Mouse (Mus musculus) lung, adult 2 months (tissue): ENCODE results near the gene Svip. TPM values are rescaled to one million over a fixed set of nuclear protein-coding genes. Genes with fewer than 3 reads are reported as not detected.

Experiments
- DNase-seq: peaks from one replicate; pipeline ENCODE4 v3.0.0; 2022
- H3K4me1 ChIP-seq: fragments of 200-500 bp; 2 replicates; pipeline ENCODE4 v1.6.1; 2011; ENCODE audit warnings: low read length; ENCODE audit not compliant: control insufficient read depth, insufficient read depth
- H3K4me3 ChIP-seq: fragments of 200-500 bp; replicated peaks from 2 replicates; pipeline ENCODE3; 2011; ENCODE audit warnings: low read depth, mild to moderate bottlenecking, control low read depth, low read length; ENCODE audit errors: extremely low read depth
- CTCF ChIP-seq: fragments of 200-500 bp; IDR thresholded peaks from 2 replicates; pipeline ENCODE4 v1.5.1; 2011; ENCODE audit warnings: mild to moderate bottlenecking, low read length, control low read depth; ENCODE audit not compliant: insufficient read depth
- POLR2A ChIP-seq: fragments of 200-500 bp; IDR thresholded peaks from 2 replicates; pipeline ENCODE4 v1.6.1; 2011; ENCODE audit warnings: low read depth, mild to moderate bottlenecking, control low read depth, low read length, borderline replicate concordance; ENCODE audit errors: extremely low read depth
- WGBS: fragments of 180-500 bp; shearing (Covaris S2); methylation state at CpG from one replicate; pipeline ENCODE4 v1.1.7; 2018; 5-methylcytosine and 5-hydroxymethylcytosine counted together
- polyA plus RNA-seq: library from polyadenylated mRNA; depleted of rRNA; stranded (reverse); fragments of >200 nt; gene quantifications from 2 replicates; pipeline ENCODE4 v1.2.3, GENCODE M21; 2012

Svip gene
- polyA plus RNA-seq, 1 experiment = 4.0 TPM

DNA sequence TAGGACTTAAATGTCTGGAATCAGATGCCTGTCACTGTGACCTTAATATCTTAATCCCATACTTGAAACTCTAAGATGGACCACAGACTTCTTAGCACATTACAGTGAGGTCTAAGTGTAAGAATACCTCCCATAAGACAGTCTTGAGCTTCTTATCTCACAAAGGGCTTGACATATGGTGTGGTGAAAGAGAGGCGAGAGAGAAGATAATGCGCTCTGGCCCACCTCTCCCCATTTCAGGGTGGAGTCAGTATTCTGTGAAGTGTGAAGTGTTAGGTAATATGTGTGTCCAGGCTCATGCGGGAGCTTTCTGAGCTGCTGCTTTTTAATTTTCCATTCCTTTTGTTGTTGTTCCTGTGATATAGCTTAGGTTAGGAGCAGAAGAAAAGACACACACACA lies 14.8 kb downstream of the Svip start:
- TF ChIP-seq POLR2A = no peak
- no peak for TF ChIP-seq CTCF
- Histone ChIP-seq H3K4me3 (no peak overlapping the region), H3K4me1 (no peaks in the 10 kb centered on the region)
- DNase-seq = no peak
- WGBS = 69% methylated on average over 3 of the region's 3 CpGs

GRCm38 (mm10) chr7:51986909-51987308 lies 18.9 kb downstream of the Svip start:
- no peak for TF ChIP-seq CTCF
- TF ChIP-seq POLR2A = no peak
- 42% methylated on average over 6 of the region's 6 CpGs for WGBS
- Histone ChIP-seq H3K4me3 (no peak overlapping the region), H3K4me1 (no peaks in the 10 kb centered on the region)
- no peak for DNase-seq

- TF ChIP-seq CTCF = no peak
- TF ChIP-seq POLR2A = no peak
- no peak for DNase-seq
- H3K4me3 ChIP-seq = no peak overlapping the region
- H3K4me1 ChIP-seq = no peaks in the 10 kb centered on the region
- 71% methylated on average over 6 of the region's 6 CpGs for WGBS
Observed at GRCm38 (mm10) chr7:51985763-51986162, 20.1 kb downstream of the Svip start.

- Histone ChIP-seq H3K4me1 (no peaks in the 10 kb centered on the region), H3K4me3 (no peak overlapping the region)
- no peak for TF ChIP-seq POLR2A
- no peak for TF ChIP-seq CTCF
- no peak for DNase-seq
- 19% methylated on average over 1 of the region's 1 CpGs for WGBS
Observed at GRCm38 (mm10) chr7:51982303-51982702, 23.5 kb downstream of the Svip start.

GRCm38 (mm10) chr7:51979271-51979670 lies 26.5 kb downstream of the Svip start:
- no peak for TF ChIP-seq POLR2A
- TF ChIP-seq CTCF = peak; percentile 17; the same call in 1 of the 2 replicates
- no peak for DNase-seq
- 36% methylated on average over 5 of the region's 5 CpGs for WGBS
- Histone ChIP-seq H3K4me1 (no peaks in the 10 kb centered on the region), H3K4me3 (no peak overlapping the region)

DNA sequence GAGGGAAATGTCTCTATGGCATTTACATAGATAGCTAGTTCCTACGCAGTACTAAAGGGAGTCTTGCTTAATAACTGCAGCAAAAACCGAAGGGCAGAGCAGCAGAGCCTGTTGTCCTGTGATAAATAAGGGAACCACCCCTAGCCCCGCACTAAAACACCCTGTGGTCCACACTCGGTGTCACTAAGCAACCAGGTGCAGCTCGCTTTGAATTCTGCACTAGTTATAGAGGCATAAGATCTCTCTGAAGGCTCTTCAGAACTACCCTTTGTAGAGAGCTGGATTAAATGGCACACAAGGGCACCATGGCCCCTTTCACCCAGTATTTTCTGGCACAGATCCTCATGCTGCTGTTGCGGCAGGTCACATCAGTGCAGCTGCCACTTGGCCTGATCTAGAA lies 30.6 kb downstream of the Svip start:
- no peak for TF ChIP-seq CTCF
- TF ChIP-seq POLR2A = no peak
- no peaks in the 10 kb centered on the region for H3K4me1 ChIP-seq
- WGBS = 65% methylated on average over 6 of the region's 6 CpGs
- no peak for DNase-seq
- no peak overlapping the region for H3K4me3 ChIP-seq

DNA sequence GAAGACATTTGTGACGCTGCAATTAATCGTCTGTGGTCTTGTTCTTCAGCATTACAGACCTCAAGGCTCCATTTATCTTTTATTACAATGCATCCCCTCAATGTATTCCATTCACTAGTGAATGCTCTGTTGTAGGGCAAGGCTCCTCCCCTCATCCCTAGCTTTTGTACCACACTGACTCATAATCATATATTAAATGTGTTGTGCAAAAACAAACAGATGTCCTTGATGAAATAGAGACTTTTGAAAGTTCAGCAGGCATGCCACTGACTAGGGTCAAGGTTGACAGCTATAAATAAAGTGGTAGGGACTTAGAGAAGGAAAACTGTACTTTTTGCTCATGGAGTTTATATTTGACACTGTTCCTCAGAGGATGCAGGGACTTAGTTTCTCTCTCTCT lies 32.3 kb downstream of the Svip start:
- Histone ChIP-seq H3K4me3 (no peak overlapping the region), H3K4me1 (no peaks in the 10 kb centered on the region)
- TF ChIP-seq CTCF (no peak), POLR2A (no peak)
- WGBS = 78% methylated on average over 2 of the region's 2 CpGs
- no peak for DNase-seq

GRCm38 (mm10) chr7:51973091-51973490 lies 32.7 kb downstream of the Svip start:
- H3K4me1 ChIP-seq = no peaks in the 10 kb centered on the region
- no peak overlapping the region for H3K4me3 ChIP-seq
- TF ChIP-seq CTCF (no peak), POLR2A (no peak)
- WGBS = 70% methylated on average over 5 of the region's 5 CpGs
- DNase-seq = no peak

- peak; percentile 43; the same call in 1 of the 2 replicates for TF ChIP-seq CTCF
- no peak for TF ChIP-seq POLR2A
- Histone ChIP-seq H3K4me3 (no peak overlapping the region), H3K4me1 (no peaks in the 10 kb centered on the region)
- DNase-seq = peak; percentile 17
- 33% methylated on average over 6 of the region's 6 CpGs for WGBS
Observed at GRCm38 (mm10) chr7:51972252-51972855, 33.5 kb downstream of the Svip start.

- DNase-seq = no peak
- H3K4me3 ChIP-seq = no peak overlapping the region
- TF ChIP-seq CTCF = no peak
- no peak for TF ChIP-seq POLR2A
- H3K4me1 ChIP-seq = no peaks in the 10 kb centered on the region
Observed at GRCm38 (mm10) chr7:51969379-51969778, 36.4 kb downstream of the Svip start.
